Mouse (Mus musculus) heart, embryonic 15.5 days (tissue): Measurements from ENCODE around the gene 2410015M20Rik. TPM values are rescaled to one million over a fixed set of nuclear protein-coding genes. Genes with fewer than 3 reads are reported as not detected.
A peak's percentile ranks its signal among the peaks of the same experiment; 100 is the strongest.
"Not testable (repeated sequence)": the region's sequence is repeated elsewhere in the genome, so short reads cannot be mapped to it uniquely, and the experiment has no call there.

Source experiments
- ATAC-seq: fragments of 200-750 bp; cut with Nextera tagmentation; replicated peaks from 2 replicates; pipeline ENCODE4 v1.8.0; 2017; ENCODE audit warnings: low read depth, moderate TSS enrichment; ENCODE audit not compliant: insufficient number of reproducible peaks, insufficient read depth, low FRiP score
- H3K27ac ChIP-seq: fragments of 300-500 bp; sonication (generic); 2 replicates; pipeline ENCODE4 v1.5.1; 2015; ENCODE audit warnings: mild to moderate bottlenecking, inconsistent platforms
- H3K27me3 ChIP-seq: fragments of 300-500 bp; sonication (generic); 2 replicates; pipeline ENCODE4 v1.6.1; 2015; ENCODE audit warnings: inconsistent platforms
- H3K36me3 ChIP-seq: fragments of 300-500 bp; sonication (generic); 2 replicates; pipeline ENCODE4 v1.6.1; 2015; ENCODE audit warnings: mild to moderate bottlenecking, inconsistent platforms
- H3K4me1 ChIP-seq: fragments of 300-500 bp; sonication (generic); replicated peaks from 2 replicates; pipeline ENCODE4 v1.6.1; 2015; ENCODE audit warnings: inconsistent platforms
- H3K4me2 ChIP-seq: fragments of 300-500 bp; sonication (generic); 2 replicates; pipeline ENCODE4 v1.6.1; 2015; ENCODE audit warnings: inconsistent platforms, mild to moderate bottlenecking, moderate library complexity
- H3K4me3 ChIP-seq: fragments of 300-500 bp; sonication (generic); 2 replicates; pipeline ENCODE4 v1.5.1; 2015; ENCODE audit warnings: mild to moderate bottlenecking, inconsistent platforms
- H3K9ac ChIP-seq: fragments of 300-500 bp; sonication (generic); 2 replicates; pipeline ENCODE4 v1.6.1; 2015; ENCODE audit warnings: mild to moderate bottlenecking, inconsistent platforms
- H3K9me3 ChIP-seq: fragments of 300-500 bp; sonication (generic); replicated peaks from 2 replicates; pipeline ENCODE4 v1.6.1; 2016; ENCODE audit warnings: inconsistent platforms
- WGBS: fragments of 180-500 bp; shearing (Covaris S2); methylation state at CpG from one replicate; pipeline ENCODE4 v1.1.7; 2015; ENCODE audit warnings: mixed read lengths; 5-methylcytosine and 5-hydroxymethylcytosine counted together
- polyA plus RNA-seq: library from polyadenylated mRNA; unstranded; fragments of >200 nt; fragmentation: Nextera tagmentation; extraction: Ambion mirVana; gene quantifications from 2 replicates; pipeline ENCODE4 v1.2.1, GENCODE M21; 2015

2410015M20Rik gene
- polyA plus RNA-seq, 1 experiment from 2014 or later, result 331 TPM

DNA sequence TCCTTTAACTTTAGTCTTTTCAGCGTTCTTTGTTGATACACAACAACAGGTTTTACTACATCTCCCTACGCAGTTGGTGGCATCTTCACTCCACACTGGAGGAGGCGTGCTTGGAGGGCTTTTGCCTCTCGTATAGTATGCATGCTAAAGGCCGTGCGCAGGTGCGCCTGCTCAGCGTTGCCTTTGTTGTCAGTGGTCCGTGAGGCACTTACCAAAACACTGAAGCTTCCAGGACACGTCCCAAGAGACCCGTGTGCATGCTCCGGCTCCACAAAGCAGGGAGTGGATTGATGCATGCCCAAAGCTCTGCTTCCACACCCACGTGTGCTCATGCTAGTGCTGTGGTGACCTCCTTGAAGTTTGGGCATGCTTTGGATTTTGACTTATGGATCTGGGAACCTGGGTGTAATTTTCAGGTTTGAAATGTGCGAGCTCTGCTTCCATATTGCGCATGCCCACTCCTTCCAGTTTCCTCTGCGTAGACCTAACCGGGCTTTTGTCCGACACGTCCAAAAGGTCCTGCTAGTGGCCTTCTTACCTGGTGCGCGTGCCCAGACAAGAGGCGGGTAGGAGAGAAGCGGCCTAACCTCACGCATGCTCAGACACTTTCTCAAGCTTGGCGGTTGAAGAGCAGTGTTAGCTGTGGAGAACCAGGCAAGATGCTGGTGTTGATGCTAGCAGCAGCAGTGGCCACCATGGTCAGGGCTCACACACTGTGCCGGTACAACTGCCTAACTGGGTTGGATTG lies 18.1 kb upstream of the 2410015M20Rik start, which contains the start of gene Catsperd:
Gene Catsperd (plus strand): TSS at position 614 of the 748 bp plus-strand sequence.
- peaks cover 3% of the 10 kb centered on the region; the same call in 1 of the 2 replicates for H3K27me3 ChIP-seq
- H3K4me2 ChIP-seq, result peak within 1 kb of the TSS; percentile 96
- 0 out of 2 replicates have a peak, but pooled peaks have one; percentile 5 for ATAC-seq
- H3K27ac ChIP-seq, result peak within 1 kb of the TSS; percentile 57
- H3K4me1 ChIP-seq, result peaks cover 22% of the 10 kb centered on the region
- WGBS, result 9% methylated on average over 26 of the region's 26 CpGs
- H3K4me3 ChIP-seq, result peak within 1 kb of the TSS; percentile 98
- H3K9ac ChIP-seq, result peak within 1 kb of the TSS; percentile 25
- no peaks in the 10 kb centered on the region for H3K9me3 ChIP-seq
- peaks cover 2% of the 10 kb centered on the region; the same call in 1 of the 2 replicates for H3K36me3 ChIP-seq

DNA sequence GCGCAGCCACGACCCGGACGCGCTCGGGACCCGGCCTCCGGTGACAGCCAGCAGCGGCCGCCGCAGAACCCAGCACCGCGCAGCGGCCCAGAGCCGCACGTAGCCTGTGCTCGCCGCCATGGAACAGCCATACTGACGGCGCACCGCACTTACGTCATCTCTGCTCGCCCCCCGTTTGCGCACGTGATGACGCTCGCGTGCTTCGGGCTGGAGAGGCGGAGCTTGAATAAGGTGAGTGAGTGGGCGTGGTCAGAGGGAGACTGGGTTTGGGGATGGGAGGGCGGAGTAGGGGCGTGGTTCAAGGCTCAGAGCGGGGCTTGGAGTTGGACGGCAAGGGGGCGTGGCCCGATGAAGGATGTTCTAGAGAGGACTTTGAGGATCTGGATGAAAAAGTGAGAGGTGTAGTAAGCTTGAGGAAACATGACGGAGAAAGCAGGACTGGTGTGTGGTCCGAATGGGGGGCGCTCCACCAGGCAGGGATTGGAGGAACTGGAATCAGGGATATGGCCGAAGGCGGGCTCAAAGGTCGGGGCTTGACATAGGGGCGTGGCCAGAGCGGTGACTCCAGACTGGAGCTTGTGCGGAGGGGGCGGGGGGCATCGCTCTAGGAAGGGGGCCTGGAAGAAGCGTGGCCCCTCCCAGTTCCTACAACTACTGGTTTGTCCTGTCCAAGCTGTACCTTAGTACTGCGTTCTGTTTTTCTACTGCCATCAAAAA lies 17.3 kb upstream of the 2410015M20Rik start, which contains the start of gene Lonp1:
Gene Lonp1 (minus strand): TSS at position 134 of the 717 bp plus-strand sequence.
- Histone ChIP-seq H3K36me3 (peaks cover 10% of the 10 kb centered on the region), H3K9me3 (no peaks in the 10 kb centered on the region), H3K27me3 (peaks cover 3% of the 10 kb centered on the region; the same call in 1 of the 2 replicates), H3K4me1 (peaks cover 22% of the 10 kb centered on the region), H3K27ac (peak within 1 kb of the TSS; percentile 74), H3K4me3 (peak within 1 kb of the TSS; percentile 98), H3K4me2 (peak within 1 kb of the TSS; percentile 96), H3K9ac (peak within 1 kb of the TSS; percentile 96)
- WGBS, result under 1% methylated on average over 51 of the region's 51 CpGs
- peak; percentile 93 for ATAC-seq

DNA sequence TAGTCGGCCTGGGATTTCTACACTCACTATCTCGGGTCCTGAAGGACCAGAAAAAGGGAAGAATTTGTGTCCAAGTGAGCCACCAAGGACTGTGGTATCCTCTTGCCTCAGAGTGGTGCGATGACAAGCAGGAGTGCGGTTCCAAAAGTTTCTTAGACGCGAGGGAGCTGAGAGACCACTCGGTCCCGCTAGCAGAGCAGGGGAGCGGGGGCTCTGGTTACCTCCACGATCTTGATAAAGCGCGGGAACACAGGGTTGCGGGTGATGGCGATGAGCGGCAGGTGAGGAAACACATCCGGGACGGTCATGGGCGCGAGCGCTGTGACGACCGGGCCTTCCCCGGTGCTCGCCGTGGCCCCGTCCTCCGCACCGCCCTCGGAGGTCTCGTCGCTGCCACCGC lies 16.7 kb upstream of the 2410015M20Rik start:
- H3K4me1 ChIP-seq, result peaks cover 22% of the 10 kb centered on the region
- H3K9me3 ChIP-seq, result no peaks in the 10 kb centered on the region
- peaks cover 15% of the 10 kb centered on the region for H3K36me3 ChIP-seq
- H3K27me3 ChIP-seq, result peaks cover 3% of the 10 kb centered on the region; the same call in 1 of the 2 replicates
- H3K27ac ChIP-seq, result peak overlapping the region; percentile 74
- 1% methylated on average over 32 of the region's 32 CpGs for WGBS
- peak overlapping the region; percentile 96 for H3K9ac ChIP-seq
- ATAC-seq, result no peak
- H3K4me3 ChIP-seq, result peak overlapping the region; percentile 98
- peak overlapping the region; percentile 96 for H3K4me2 ChIP-seq

DNA sequence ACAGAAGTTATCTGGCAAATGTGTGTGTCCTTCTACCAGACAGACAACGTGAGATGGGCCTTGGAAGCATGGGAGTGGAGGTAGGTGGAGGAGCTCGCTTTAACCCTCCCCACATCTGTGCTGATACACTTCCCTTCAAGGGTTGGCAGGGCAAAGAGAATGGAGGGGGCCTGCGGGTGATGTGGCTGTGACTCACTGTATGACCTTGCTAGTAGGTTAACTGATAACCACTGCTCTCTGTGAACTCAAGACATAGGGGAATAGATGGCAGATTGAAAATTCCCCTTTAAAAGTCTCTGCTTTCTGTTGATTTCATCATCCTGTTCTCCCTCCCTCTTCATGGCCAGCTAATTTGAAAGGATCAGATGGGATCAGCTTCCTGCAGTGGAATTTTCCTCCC lies 15.9 kb upstream of the 2410015M20Rik start:
- Histone ChIP-seq H3K9me3 (no peaks in the 10 kb centered on the region), H3K36me3 (peaks cover 21% of the 10 kb centered on the region), H3K9ac (no peak overlapping the region), H3K4me2 (peak overlapping the region; percentile 96), H3K27me3 (peaks cover 3% of the 10 kb centered on the region; the same call in 1 of the 2 replicates), H3K4me3 (peak overlapping the region; percentile 98), H3K27ac (no peak overlapping the region), H3K4me1 (peaks cover 22% of the 10 kb centered on the region)
- 57% methylated on average over 3 of the region's 3 CpGs for WGBS
- no peak for ATAC-seq

DNA sequence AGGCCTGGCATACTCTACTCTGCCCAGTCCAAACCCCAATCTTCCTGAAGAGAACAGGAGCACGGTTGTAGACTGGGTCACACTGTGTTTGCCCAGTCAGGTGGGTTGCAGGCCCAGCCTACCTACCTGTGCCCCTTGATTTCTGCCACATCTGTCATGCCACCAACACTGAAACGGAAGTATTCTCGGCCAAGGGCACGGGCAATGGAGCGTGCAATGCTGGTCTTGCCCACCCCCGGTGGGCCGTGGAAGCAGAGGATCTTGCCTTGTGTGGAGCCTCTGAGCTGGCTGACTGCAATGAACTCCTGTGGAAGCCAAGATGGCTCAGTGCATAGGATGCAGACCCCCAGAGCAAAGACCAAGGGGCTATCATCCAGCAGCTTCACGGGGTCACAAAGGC lies 8.1 kb upstream of the 2410015M20Rik start:
- H3K27ac ChIP-seq, result no peak overlapping the region
- no peak overlapping the region for H3K4me2 ChIP-seq
- H3K4me3 ChIP-seq, result no peak overlapping the region
- WGBS, result 91% methylated on average over 8 of the region's 8 CpGs
- H3K36me3 ChIP-seq, result peaks cover 78% of the 10 kb centered on the region
- H3K9me3 ChIP-seq, result no peaks in the 10 kb centered on the region
- H3K4me1 ChIP-seq, result peaks cover 16% of the 10 kb centered on the region
- H3K27me3 ChIP-seq, result no peaks in the 10 kb centered on the region
- H3K9ac ChIP-seq, result no peak overlapping the region
- ATAC-seq, result no peak

DNA sequence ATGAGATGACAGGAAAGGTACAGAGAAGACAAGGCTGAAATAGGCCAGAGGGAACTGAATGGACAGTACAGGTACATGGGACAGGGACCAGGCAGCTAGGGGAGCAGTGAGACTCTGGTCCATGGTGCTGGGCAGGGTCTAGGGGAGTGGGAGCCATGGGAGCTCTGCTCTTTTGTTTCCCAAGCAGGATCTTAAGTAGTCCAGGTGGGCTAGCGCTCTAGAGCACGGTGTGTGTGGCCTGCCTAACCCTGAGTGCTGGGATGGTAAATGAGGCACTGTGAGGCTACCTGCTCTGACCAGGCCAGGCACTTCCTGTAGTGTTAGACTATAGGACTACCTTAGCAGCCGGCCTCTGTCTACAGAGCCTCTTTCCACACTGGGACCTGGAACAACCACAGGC lies 7.2 kb upstream of the 2410015M20Rik start:
- H3K36me3 ChIP-seq, result peaks cover 69% of the 10 kb centered on the region
- WGBS, result 74% methylated on average over 3 of the region's 3 CpGs

DNA sequence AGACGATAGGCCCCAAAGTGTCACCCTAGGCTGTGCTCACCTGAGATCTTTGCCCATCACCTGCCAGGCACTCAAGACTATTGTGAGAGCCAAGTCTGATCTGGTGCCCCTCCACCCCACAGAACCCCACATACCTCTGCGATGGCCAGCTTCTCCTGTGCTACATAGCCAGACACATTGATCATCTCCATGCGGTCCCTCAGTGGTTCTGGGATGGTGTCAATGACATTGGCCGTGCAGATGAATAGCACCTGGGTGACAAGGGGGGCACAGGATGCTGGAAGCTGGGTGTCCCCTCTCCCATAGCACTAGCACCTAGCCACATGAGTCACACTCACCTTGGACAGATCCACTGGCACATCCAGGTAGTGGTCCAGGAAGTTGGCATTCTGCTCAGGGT lies 6.2 kb upstream of the 2410015M20Rik start:
- peaks cover 23% of the 10 kb centered on the region for H3K4me1 ChIP-seq
- no peak overlapping the region for H3K9ac ChIP-seq
- ATAC-seq, result no peak
- no peaks in the 10 kb centered on the region for H3K9me3 ChIP-seq
- no peak overlapping the region for H3K4me2 ChIP-seq
- no peaks in the 10 kb centered on the region for H3K27me3 ChIP-seq
- 80% methylated on average over 4 of the region's 4 CpGs for WGBS
- H3K4me3 ChIP-seq, result no peak overlapping the region
- H3K27ac ChIP-seq, result no peak overlapping the region
- peaks cover 61% of the 10 kb centered on the region for H3K36me3 ChIP-seq

More for the DNA sequence above, 7.2 kb upstream of the 2410015M20Rik start:
- Histone ChIP-seq H3K4me2 (no peak overlapping the region), H3K27ac (no peak overlapping the region), H3K27me3 (no peaks in the 10 kb centered on the region), H3K4me1 (peaks cover 20% of the 10 kb centered on the region), H3K9ac (no peak overlapping the region), H3K4me3 (no peak overlapping the region), H3K9me3 (no peaks in the 10 kb centered on the region)
- no peak for ATAC-seq

DNA sequence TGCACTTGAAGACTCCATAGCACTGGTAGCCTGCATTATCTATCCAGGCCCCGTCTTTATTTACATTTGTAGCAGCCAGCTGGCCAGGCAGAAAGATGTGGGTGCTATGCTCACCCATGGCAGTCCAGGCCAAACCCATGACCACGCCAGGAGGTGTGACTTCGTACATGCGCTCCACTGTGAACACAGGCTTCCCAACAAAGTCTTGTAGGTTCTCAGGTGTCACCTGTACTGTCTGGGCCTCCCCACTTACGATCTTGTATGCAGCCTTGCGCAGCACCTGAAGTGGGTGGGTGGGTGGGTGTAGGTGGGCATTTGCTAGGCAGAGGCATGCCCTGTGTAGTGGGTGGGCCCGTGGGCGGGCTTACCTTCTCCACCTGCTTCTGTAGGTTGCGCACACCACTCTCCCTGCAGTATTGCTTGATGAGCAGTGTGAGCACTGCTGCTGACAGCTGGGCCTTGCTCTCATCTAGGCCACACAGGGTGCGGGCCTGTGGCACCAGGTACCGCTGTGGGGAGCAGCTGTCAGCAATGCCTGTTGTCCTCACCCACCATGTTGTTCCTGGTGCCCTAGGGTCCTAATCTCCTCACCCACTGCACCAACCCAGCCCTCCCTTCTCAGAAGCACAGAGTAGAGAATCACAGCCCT lies 5.7 kb upstream of the 2410015M20Rik start:
- Histone ChIP-seq H3K27me3 (no peaks in the 10 kb centered on the region), H3K27ac (no peak overlapping the region), H3K9ac (peak overlapping the region; percentile 72), H3K36me3 (peaks cover 57% of the 10 kb centered on the region), H3K9me3 (no peaks in the 10 kb centered on the region), H3K4me1 (peaks cover 28% of the 10 kb centered on the region), H3K4me2 (peak overlapping the region; percentile 89), H3K4me3 (peak overlapping the region; percentile 79; the same call in 1 of the 2 replicates)
- no peak for ATAC-seq
- 76% methylated on average over 11 of the region's 11 CpGs for WGBS

DNA sequence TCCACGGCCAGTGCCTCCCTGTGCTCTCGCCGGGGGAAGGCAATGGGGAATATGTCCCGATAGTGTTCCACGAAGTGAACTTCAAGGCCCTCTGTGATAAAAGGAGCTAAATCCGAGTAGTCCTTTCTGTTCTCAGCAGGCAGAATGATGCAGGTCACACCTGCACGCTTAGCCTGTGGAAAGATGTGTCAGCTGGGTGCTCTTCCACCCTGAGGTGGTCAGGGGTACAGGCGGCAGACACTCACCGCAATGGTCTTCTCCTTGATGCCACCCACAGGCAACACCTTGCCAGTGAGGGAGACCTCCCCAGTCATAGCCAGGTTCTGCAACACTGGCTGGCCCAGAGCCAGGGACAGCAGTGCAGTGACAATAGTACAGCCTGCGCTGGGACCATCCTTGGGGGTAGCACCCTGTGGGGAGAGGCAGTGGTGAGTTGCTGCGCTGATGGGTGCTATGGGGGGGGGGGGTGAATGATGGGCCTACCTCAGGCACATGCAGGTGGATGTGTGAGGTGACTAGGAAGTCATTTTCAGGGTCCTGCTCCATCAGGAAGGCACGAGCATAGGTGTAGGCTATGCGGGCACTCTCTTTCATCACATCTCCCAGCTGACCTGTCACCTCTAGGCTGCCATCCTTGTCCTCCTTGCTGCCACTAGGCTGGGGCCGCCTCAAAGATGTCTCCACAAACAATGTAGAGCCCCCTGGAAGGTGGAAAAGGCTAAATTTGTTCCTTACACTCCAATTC lies 5.0 kb upstream of the 2410015M20Rik start:
- peak overlapping the region; percentile 72 for H3K9ac ChIP-seq
- ATAC-seq, result no peak
- peak overlapping the region; percentile 89 for H3K27ac ChIP-seq
- H3K4me2 ChIP-seq, result peak overlapping the region; percentile 89
- no peaks in the 10 kb centered on the region for H3K9me3 ChIP-seq
- H3K4me1 ChIP-seq, result peaks cover 31% of the 10 kb centered on the region
- H3K4me3 ChIP-seq, result peak overlapping the region; percentile 79
- peaks cover 50% of the 10 kb centered on the region for H3K36me3 ChIP-seq
- H3K27me3 ChIP-seq, result no peaks in the 10 kb centered on the region
- 26% methylated on average over 14 of the region's 14 CpGs for WGBS

DNA sequence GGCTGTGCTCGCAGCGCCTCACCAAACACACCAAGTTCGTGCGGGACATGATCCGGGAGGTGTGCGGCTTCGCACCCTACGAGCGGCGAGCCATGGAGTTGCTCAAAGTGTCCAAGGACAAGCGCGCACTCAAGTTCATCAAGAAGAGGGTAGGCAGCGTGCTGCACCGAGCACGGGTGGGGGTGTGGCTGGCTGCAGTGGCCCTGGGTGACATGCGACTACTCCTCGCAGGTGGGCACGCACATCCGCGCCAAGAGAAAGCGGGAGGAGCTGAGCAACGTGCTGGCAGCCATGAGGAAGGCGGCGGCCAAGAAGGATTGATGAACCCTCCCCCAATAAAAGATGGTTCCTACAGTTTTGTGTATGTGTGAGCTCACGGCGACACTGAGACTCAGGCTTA lies 4.3 kb upstream of the 2410015M20Rik start:
- ATAC-seq, H3K9me3 ChIP-seq, H3K27me3 ChIP-seq: not testable (repeated sequence)
- WGBS, result under 1% methylated on average over 26 of the region's 26 CpGs
- H3K4me3 ChIP-seq, result peak overlapping the region; percentile 79
- peak overlapping the region; percentile 89 for H3K27ac ChIP-seq
- peaks cover 32% of the 10 kb centered on the region for H3K4me1 ChIP-seq
- peaks cover 43% of the 10 kb centered on the region for H3K36me3 ChIP-seq
- peak overlapping the region; percentile 89 for H3K4me2 ChIP-seq
- H3K9ac ChIP-seq, result peak overlapping the region; percentile 72
